Mouse (Mus musculus) brain, embryonic 14.5 days (tissue): Measurements from ENCODE around the gene Kirrel2.

ENCODE experiments used
- CTCF ChIP-seq: fragments of 200-500 bp; IDR thresholded peaks from 2 replicates; pipeline ENCODE4 v1.5.1; 2012; ENCODE audit warnings: inconsistent platforms, mild to moderate bottlenecking, moderate library complexity, borderline replicate concordance; ENCODE audit not compliant: insufficient read depth, insufficient read length; ENCODE audit errors: extremely low read depth
- POLR2A ChIP-seq: fragments of 200-500 bp; IDR thresholded peaks from 2 replicates; pipeline ENCODE4 v1.6.1; 2012; ENCODE audit warnings: mild to moderate bottlenecking, inconsistent platforms, borderline replicate concordance; ENCODE audit not compliant: poor library complexity, insufficient read depth, insufficient read length, severe bottlenecking; ENCODE audit errors: extremely low read depth

GRCm38 (mm10) chr7:30484250-30484649 is 26.8 kb upstream of the Kirrel2 start:
- TF ChIP-seq CTCF (no peak), POLR2A (no peak)
